Mouse (Mus musculus): ENCODE measurements around the gene Ccdc69.

The Ccdc69 gene

GRCm38 (mm10) chr11:55012551-55013521 lies 65.1 kb downstream of the Ccdc69 start:
- DNase-seq (ENCODE audit: low read depth, low spot score) = no peak

- DNase-seq (ENCODE audit: low read depth, low spot score) = no peak
Measured at GRCm38 (mm10) chr11:55011440-55011839, 66.5 kb downstream of the Ccdc69 start.

GRCm38 (mm10) chr11:55008230-55008629 lies 69.7 kb downstream of the Ccdc69 start:
- no peak for DNase-seq (ENCODE audit: low read depth, low spot score)

GRCm38 (mm10) chr11:55005684-55006083 lies 72.2 kb downstream of the Ccdc69 start:
- DNase-seq (ENCODE audit: low read depth, low spot score) = no peak

GRCm38 (mm10) chr11:55004970-55005502 lies 72.9 kb downstream of the Ccdc69 start:
- no peak for DNase-seq (ENCODE audit: low read depth, low spot score)

All from 3T3-L1 (cell line).